In the genomic region with DNA sequence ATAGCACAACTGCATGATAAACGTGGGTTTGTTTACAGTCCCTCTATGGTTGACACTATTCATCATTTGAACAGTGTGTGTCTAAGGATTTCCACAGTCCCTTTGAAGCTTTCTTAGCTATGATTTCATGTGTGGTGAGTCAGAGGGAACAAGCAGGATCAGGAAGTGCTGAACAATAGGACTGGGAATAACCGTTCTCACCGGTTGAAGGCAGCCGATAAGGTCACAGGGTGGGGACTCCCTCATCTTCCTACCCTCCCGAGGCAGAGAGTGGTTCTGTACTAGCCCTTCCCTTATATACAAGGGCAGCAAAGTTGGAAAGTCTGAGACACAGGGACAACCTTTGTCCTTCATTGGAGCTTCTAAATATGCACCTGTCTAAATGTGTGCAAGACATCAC, we compare ENCODE assay signal across 11 mouse cellular contexts.
DNase-seq lines count a peak whose midpoint lies in the region; TF ChIP-seq lines count a peak whose summit lies in the region.
"Had no signal": no experiment of that assay in that cellular context is flagged by ENCODE, and none has a peak within 500 bp of the region (broad histone marks: within the 10 kb centered on the region; RNA-seq: fewer than 3 reads in every experiment).

No protein-coding gene starts in this region.

- TF ChIP-seq POLR2A in thymus, adult 2 months (IDR thresholded peaks at IDR 0.05; ENCODE audit: control insufficient read depth, extremely low read depth, insufficient read depth, low read length, poor library complexity): no peak

- no peak for TF ChIP-seq CTCF in thymus, adult 2 months (IDR thresholded peaks at IDR 0.05; ENCODE audit: borderline replicate concordance, control insufficient read depth, extremely low read depth, insufficient read depth, low read length, poor library complexity)

- H3K27me3 ChIP-seq in thymus, adult 2 months (ENCODE audit: control insufficient read depth, insufficient read depth, low read length): no peaks in the 10 kb centered on the region
- H3K27me3 ChIP-seq: liver, embryonic 13.5 days; neural tube, embryonic 12.5 days had no signal

- DNase-seq in adrenal gland, adult 2 months: peak; percentile 59
- no peak for DNase-seq in adrenal gland, postnatal 4 days (ENCODE audit: low spot score in 2 of 2)
- peak; percentile 82 for DNase-seq in heart, adult 8-10 months (ENCODE audit: low spot score)
- peak; percentile 70 for DNase-seq in kidney, adult 9 months
- peak; percentile 66 for DNase-seq in lung, postnatal 10 days
- DNase-seq in right cerebral cortex, postnatal 14 days: no peak
- no peak for DNase-seq in thymus, adult 2 months
- DNase-seq in frontal cortex, postnatal 25 days (ENCODE audit: low spot score in 2 of 2): no peak
- DNase-seq: forebrain, postnatal 0 days; liver, embryonic 13.5 days had no signal

- H3K36me3 ChIP-seq in thymus, adult 2 months (ENCODE audit: control insufficient read depth, insufficient read depth, low read length): no peaks in the 10 kb centered on the region
- H3K36me3 ChIP-seq: liver, embryonic 13.5 days; neural tube, embryonic 12.5 days had no signal

- 90% methylated on average over 5 of the region's 5 CpGs for WGBS in thymus, adult 2 months

- no peak overlapping the region for H3K4me3 ChIP-seq in thymus, adult 2 months (ENCODE audit: control insufficient read depth, insufficient read depth, low read length)
- H3K4me3 ChIP-seq: liver, embryonic 13.5 days; neural tube, embryonic 12.5 days had no signal

- no peak overlapping the region for H3K27ac ChIP-seq in thymus, adult 2 months (ENCODE audit: control insufficient read depth, insufficient read depth, low read length)
- H3K27ac ChIP-seq: liver, embryonic 13.5 days; neural tube, embryonic 12.5 days had no signal

- H3K4me1 ChIP-seq in thymus, adult 2 months (replicated peaks; ENCODE audit: control insufficient read depth, insufficient read depth, low read length): peaks cover 9% of the 10 kb centered on the region
- H3K4me1 ChIP-seq: neural tube, embryonic 12.5 days had no signal

Comparison
In these comparisons a context has a peak if more than half of its experiments do, and no peak if none do; other contexts are left out.
1. DNase-seq: peak in adrenal gland, adult 2 months (single experiment), heart, adult 8-10 months (single experiment), kidney, adult 9 months (single experiment) and lung, postnatal 10 days (single experiment); none in adrenal gland, postnatal 4 days (0 of 2), right cerebral cortex, postnatal 14 days (single experiment), thymus, adult 2 months (single experiment) and frontal cortex, postnatal 25 days (0 of 2).